Mouse (Mus musculus) cerebellum, adult 2 months (tissue): ENCODE results near the gene Upp2. TPM values are rescaled to one million over a fixed set of nuclear protein-coding genes. Genes with fewer than 3 reads are reported as not detected.

Experiments used
- DNase-seq, 2 experiments: peaks; one replicate each; pipeline ENCODE4 v3.0.0; 2021
- H3K27ac ChIP-seq: fragments of 200-500 bp; 2 replicates; pipeline ENCODE4 v1.5.1; 2012; ENCODE audit warnings: low read length, control low read depth, inconsistent platforms; ENCODE audit not compliant: insufficient read depth
- H3K27me3 ChIP-seq: fragments of 200-500 bp; 2 replicates; pipeline ENCODE4 v1.6.1; 2012; ENCODE audit warnings: inconsistent platforms, mild to moderate bottlenecking, low read length, moderate library complexity; ENCODE audit not compliant: control insufficient read depth, insufficient read depth
- H3K4me1 ChIP-seq: fragments of 200-500 bp; 2 replicates; pipeline ENCODE4 v1.6.1; 2011; ENCODE audit warnings: low read length; ENCODE audit not compliant: control insufficient read depth, insufficient read depth
- H3K4me3 ChIP-seq: fragments of 200-500 bp; replicated peaks from 2 replicates; pipeline ENCODE3; 2011; ENCODE audit warnings: mild to moderate bottlenecking, low read depth, low read length, control low read depth; ENCODE audit not compliant: insufficient read depth
- CTCF ChIP-seq: fragments of 200-500 bp; IDR thresholded peaks from 2 replicates; pipeline ENCODE4 v1.5.1; 2011; ENCODE audit warnings: low read depth, mild to moderate bottlenecking, control low read depth, low read length, moderate library complexity, borderline replicate concordance; ENCODE audit not compliant: insufficient read depth
- POLR2A ChIP-seq: fragments of 200-500 bp; IDR thresholded peaks from 2 replicates; pipeline ENCODE4 v1.6.1; 2011; ENCODE audit warnings: low read length, control low read depth, borderline replicate concordance; ENCODE audit not compliant: insufficient read depth
- WGBS: fragments of 180-500 bp; shearing (Covaris S2); methylation state at CpG from one replicate; pipeline ENCODE4 v1.1.7; 2018; 5-methylcytosine and 5-hydroxymethylcytosine counted together
- polyA plus RNA-seq: library from polyadenylated mRNA; depleted of rRNA; stranded (reverse); fragments of >200 nt; gene quantifications from 2 replicates; pipeline ENCODE4 v1.2.3, GENCODE M21; 2012; rRNA removed

The Upp2 gene
- polyA plus RNA-seq, 1 experiment, result 38.2 TPM

DNA sequence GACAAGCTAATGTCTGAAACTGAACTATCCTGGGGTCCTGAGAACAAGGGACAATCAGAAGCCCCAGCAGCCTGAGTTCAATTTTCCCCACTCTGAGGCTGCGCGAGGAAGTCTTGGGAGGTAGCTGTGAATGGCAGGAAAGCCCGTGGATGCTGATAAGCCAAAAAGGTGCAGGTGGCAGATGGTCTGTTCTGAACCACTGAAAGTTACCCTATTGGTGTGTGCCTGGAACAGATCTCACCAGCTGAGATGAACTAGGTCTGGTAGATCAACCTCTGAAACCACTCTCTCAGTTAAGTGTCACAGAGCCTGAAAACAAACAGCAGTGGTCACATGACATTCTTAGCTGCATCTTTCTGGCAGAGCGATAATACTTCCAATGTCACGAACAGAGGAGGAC is 232.5 kb downstream of the Upp2 start:
- WGBS, result 33% methylated on average over 5 of the region's 5 CpGs
- Histone ChIP-seq H3K4me3 (no peak overlapping the region), H3K4me1 (no peaks in the 10 kb centered on the region), H3K27me3 (no peaks in the 10 kb centered on the region), H3K27ac (no peak overlapping the region)
- TF ChIP-seq CTCF, result no peak
- TF ChIP-seq POLR2A, result no peak
- peak in 1 of 2 experiments; percentile 47 for DNase-seq

DNA sequence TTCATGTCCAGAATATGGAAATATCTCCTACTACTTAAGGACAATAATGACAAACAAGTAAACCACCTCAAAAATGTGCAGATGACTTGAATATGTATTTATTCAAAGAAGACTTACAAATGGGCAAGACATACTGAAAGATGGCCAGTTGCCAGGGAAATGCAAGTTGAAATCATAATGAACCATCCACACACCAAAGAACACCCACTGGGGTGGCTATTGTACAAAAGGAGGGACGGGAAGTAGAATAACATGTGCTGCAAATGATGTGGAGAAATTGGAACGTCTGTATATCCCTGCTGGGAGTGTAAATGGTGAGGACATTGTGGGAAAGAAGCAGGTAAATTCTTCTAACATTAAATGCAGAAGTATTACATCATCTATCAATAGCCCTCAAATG is 245.8 kb downstream of the Upp2 start:
- 1% methylated on average over 2 of the region's 2 CpGs for WGBS
- TF ChIP-seq POLR2A, result no peak
- TF ChIP-seq CTCF, result no peak
- Histone ChIP-seq H3K4me1 (no peaks in the 10 kb centered on the region), H3K27ac (no peak overlapping the region), H3K27me3 (no peaks in the 10 kb centered on the region), H3K4me3 (no peak overlapping the region)
- DNase-seq, result no peak

DNA sequence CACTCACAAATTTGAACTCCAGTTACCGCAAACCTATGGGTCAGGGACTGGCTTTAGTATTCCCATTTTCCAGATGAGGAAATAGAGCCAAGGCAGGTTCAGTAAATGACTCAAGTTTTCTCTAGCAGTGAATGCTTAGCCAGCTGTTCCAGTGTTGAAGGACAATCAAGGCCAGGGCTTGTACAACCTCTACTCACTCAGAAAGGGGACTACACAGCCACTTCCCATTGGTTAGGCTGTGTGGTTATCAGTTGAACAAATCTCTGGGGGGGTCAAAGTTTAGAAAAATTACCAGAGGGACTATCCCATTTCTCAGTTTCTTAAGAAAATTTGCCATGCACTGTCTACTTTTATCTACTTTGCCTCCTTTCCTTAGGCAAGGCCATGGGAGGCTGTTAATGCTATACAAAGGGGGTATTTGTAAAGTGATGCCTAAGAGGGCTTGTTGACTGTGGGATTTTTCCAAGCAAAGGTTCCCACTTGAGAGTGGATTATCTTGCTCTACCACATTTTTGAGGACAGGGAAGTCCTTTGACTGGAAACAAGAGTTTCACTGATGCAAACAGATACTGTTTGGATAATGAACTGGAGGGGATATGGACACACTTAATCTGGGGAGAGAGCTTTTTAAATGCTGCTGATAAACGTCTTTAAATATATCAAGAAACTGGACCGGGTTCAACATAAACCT is 262.0 kb downstream of the Upp2 start:
- 80% methylated on average over 3 of the region's 3 CpGs for WGBS
- H3K27ac ChIP-seq, result no peak overlapping the region
- no peak overlapping the region for H3K4me3 ChIP-seq
- no peaks in the 10 kb centered on the region for H3K4me1 ChIP-seq
- no peak for DNase-seq
- no peaks in the 10 kb centered on the region for H3K27me3 ChIP-seq
- no peak for TF ChIP-seq POLR2A
- TF ChIP-seq CTCF, result no peak

DNA sequence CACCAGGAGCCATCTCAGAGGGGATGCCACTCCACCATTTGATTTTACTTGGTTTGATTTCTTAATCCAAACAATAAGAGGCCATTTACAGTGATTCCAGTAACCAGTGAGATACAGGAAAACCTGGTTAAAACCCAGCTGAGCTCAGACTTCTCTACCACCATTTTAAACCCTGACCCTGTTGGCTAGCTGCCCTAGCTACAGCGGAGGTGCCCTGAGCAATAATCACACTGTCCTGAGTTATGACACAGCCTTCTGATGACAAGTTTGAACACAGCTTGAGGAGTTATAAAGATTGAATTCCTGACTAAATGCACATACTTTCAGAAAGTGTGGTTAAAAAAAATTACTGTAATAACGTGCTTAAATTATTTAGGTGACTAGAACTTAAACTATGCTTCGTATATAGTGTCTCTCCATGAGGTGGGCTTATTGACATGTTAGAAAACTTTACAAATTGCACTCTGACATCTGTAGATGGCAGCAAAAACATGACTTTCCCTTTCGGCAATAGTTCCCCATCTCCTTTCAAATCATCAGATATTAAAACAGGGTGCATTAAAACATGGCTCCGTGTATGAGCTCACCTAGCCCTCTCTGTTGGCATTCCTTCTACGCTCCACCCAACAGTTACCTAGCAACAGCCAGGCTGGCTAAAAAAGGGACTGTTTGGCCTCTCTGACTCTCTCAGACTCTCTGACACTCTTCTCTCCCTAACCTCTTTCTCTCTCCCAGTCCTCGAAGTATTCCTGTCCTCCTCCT is 263.1 kb downstream of the Upp2 start:
- DNase-seq, result peak; percentile 17 to 19
- 27% methylated on average over 7 of the region's 7 CpGs for WGBS

DNA sequence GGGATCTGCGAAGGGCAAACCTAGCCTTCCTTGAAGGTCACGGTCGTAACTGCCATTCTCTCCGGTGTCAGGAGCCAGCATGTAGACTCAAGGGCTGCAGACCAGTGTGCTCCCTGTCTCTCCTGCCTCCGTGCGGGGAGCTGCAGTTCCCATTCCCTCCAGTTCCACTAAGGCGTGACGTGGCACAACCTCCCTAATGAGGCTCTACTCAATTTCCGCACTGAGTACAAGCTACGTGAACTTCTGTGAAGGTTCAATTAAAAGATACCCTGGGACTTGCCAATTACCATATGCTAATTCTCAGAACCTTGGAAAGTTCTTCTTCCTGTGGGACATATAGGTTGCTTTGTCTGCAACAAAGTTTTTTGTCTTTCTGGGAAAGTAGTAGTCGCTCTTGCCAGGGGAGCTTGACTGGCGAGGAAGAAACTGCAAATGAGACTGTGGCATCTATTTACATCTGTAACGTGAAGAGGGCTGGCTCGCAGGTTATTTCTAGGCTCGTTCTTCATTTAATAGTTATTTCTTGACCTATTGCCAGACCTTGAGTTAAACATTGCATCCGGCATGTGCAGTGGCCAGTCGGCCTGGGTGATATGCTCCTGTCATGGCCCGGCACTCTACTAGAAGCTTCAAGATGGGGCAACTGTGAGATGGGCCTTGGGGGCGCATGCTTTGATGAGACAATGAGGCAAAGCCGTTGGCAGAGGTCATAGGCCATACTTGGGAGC is 265.3 kb downstream of the Upp2 start:
- TF ChIP-seq POLR2A, result no peak
- TF ChIP-seq CTCF, result no peak
- H3K4me3 ChIP-seq, result no peak overlapping the region
- H3K4me1 ChIP-seq, result no peaks in the 10 kb centered on the region
- no peak overlapping the region for H3K27ac ChIP-seq
- DNase-seq, result no peak
- 93% methylated on average over 20 of the region's 20 CpGs for WGBS
- H3K27me3 ChIP-seq, result no peaks in the 10 kb centered on the region

More for the DNA sequence above, 263.1 kb downstream of the Upp2 start:
- no peaks in the 10 kb centered on the region for H3K4me1 ChIP-seq
- TF ChIP-seq POLR2A (no peak), CTCF (peak; percentile 18; the same call in 1 of the 2 replicates)
- no peak overlapping the region for H3K4me3 ChIP-seq
- no peak overlapping the region for H3K27ac ChIP-seq
- H3K27me3 ChIP-seq, result no peaks in the 10 kb centered on the region

DNA sequence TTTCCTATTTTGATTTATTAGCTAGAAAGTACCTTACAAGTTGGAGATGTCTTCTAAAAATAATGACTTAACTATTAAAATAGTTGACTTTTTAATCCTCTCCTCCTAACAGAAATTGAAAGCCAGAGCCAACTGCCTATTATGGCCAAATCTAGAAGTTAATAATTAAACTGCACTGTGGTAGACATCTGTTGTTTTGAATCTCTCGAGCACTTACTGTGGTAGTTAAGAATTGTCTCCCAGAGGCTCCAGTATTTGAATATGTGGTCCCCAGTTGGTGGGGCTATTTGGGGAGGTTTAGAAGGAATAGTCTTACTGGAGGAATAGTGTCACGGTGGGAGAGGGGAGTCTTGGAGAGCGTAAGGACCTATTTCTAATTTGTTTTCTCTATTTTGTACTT is 273.9 kb downstream of the Upp2 start:
- H3K27me3 ChIP-seq, result no peaks in the 10 kb centered on the region
- TF ChIP-seq POLR2A (no peak), CTCF (no peak)
- H3K4me3 ChIP-seq, result no peak overlapping the region
- DNase-seq, result no peak
- 67% methylated on average over 3 of the region's 3 CpGs for WGBS
- no peak overlapping the region for H3K27ac ChIP-seq
- H3K4me1 ChIP-seq, result no peaks in the 10 kb centered on the region

DNA sequence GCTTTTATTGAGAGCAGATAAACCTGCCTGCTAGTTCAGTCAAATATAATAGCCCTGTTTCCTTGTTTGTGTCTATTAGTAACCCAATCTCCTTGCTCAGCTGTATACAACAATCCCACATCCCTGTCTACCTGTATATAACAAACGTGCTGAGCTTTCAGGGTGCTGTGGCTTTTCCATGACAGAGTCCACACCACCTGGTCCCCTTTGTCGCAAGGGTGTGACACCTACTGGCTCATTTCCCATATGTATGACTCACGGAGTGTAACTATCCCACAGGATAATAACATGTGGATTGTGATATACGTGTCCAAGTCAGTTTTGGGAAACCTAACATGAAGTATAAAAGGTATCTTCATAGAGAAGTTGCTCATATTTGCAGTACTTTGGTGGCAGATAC is 275.3 kb downstream of the Upp2 start:
- Histone ChIP-seq H3K4me1 (no peaks in the 10 kb centered on the region), H3K4me3 (no peak overlapping the region), H3K27me3 (no peaks in the 10 kb centered on the region), H3K27ac (no peak overlapping the region)
- DNase-seq, result no peak
- 85% methylated on average over 4 of the region's 4 CpGs for WGBS
- TF ChIP-seq CTCF (no peak), POLR2A (no peak)

Other genes starting within 250 kb of the Upp2 start
- 2.3 and 2.4 TPM in 2 replicates for gene Acvr1c, start 209.4 kb upstream of the Upp2 start, polyA plus RNA-seq
- gene Gm17409, start 97.2 kb upstream of the Upp2 start, polyA plus RNA-seq, result not detected in 2 replicates
- gene Acvr1, start 141 bp upstream of the Upp2 start, polyA plus RNA-seq, result 18.5 and 18.7 TPM in 2 replicates